Mouse (Mus musculus) embryonic facial prominence, embryonic 10.5 days (tissue): ENCODE results near the gene Arhgap32. TPM values are rescaled to one million over a fixed set of nuclear protein-coding genes. Genes with fewer than 3 reads are reported as not detected.
"Not testable (repeated sequence)": the region's sequence is repeated elsewhere in the genome, so short reads cannot be mapped to it uniquely, and the experiment has no call there.

Source experiments
- DNase-seq: peaks from one replicate; pipeline ENCODE4 v3.0.0-alpha.2; 2017; ENCODE audit warnings: low spot score
- H3K27ac ChIP-seq: fragments of 300-500 bp; sonication (generic); replicated peaks from 2 replicates; pipeline ENCODE4 v1.5.1; 2016; ENCODE audit warnings: mild to moderate bottlenecking
- H3K27me3 ChIP-seq: fragments of 300-500 bp; sonication (generic); replicated peaks from 2 replicates; pipeline ENCODE4 v1.6.1; 2016; ENCODE audit warnings: low read depth, mild to moderate bottlenecking; ENCODE audit not compliant: poor library complexity, severe bottlenecking
- H3K36me3 ChIP-seq: fragments of 300-500 bp; sonication (generic); replicated peaks from 2 replicates; pipeline ENCODE4 v1.6.1; 2016; ENCODE audit warnings: mild to moderate bottlenecking, moderate library complexity
- H3K4me1 ChIP-seq: fragments of 300-500 bp; sonication (generic); 2 replicates; pipeline ENCODE4 v1.6.1; 2016
- H3K4me3 ChIP-seq: fragments of 300-500 bp; sonication (generic); 2 replicates; pipeline ENCODE4 v1.5.1; 2016; ENCODE audit warnings: mild to moderate bottlenecking, moderate library complexity
- H3K9me3 ChIP-seq: fragments of 300-500 bp; sonication (generic); 2 replicates; pipeline ENCODE4 v1.6.1; 2016; ENCODE audit warnings: mild to moderate bottlenecking
- WGBS: fragments of 180-500 bp; shearing (Covaris S2); methylation state at CpG from one replicate; pipeline ENCODE4 v1.1.7; 2016; 5-methylcytosine and 5-hydroxymethylcytosine counted together
- polyA plus RNA-seq: library from polyadenylated mRNA; unstranded; fragments of >200 nt; fragmentation: Nextera tagmentation; extraction: Ambion mirVana; gene quantifications from 2 replicates; pipeline ENCODE4 v1.2.1, GENCODE M21; 2016

Gene Arhgap32
- polyA plus RNA-seq, 1 experiment from 2014 or later = 4.0 TPM

- no peak overlapping the region for H3K4me3 ChIP-seq
- no peaks in the 10 kb centered on the region for H3K36me3 ChIP-seq
- DNase-seq = no peak
- H3K27ac ChIP-seq = no peak overlapping the region
- H3K9me3 ChIP-seq = no peaks in the 10 kb centered on the region
- no peaks in the 10 kb centered on the region for H3K27me3 ChIP-seq
- 86% methylated on average over 8 of the region's 8 CpGs for WGBS
- H3K4me1 ChIP-seq = no peaks in the 10 kb centered on the region; the same call in 1 of the 2 replicates
These were observed 11.3 kb upstream of the Arhgap32 start for GRCm38 (mm10) chr9:32104670-32105069.

- Histone ChIP-seq H3K4me1 (peaks cover 8% of the 10 kb centered on the region), H3K36me3 (no peaks in the 10 kb centered on the region), H3K27ac (no peak overlapping the region), H3K27me3 (no peaks in the 10 kb centered on the region), H3K4me3 (no peak overlapping the region), H3K9me3 (no peaks in the 10 kb centered on the region)
- DNase-seq = no peak
- 86% methylated on average over 2 of the region's 2 CpGs for WGBS
These were observed 5.6 kb upstream of the Arhgap32 start for GRCm38 (mm10) chr9:32110376-32110775.

GRCm38 (mm10) chr9:32116272-32116671 lies 336 bp downstream of the Arhgap32 start:
- 87% methylated on average over 5 of the region's 5 CpGs for WGBS
- Histone ChIP-seq H3K27ac (no peak overlapping the region), H3K36me3 (no peaks in the 10 kb centered on the region), H3K27me3 (no peaks in the 10 kb centered on the region), H3K9me3 (no peaks in the 10 kb centered on the region), H3K4me3 (no peak overlapping the region), H3K4me1 (peaks cover 8% of the 10 kb centered on the region)
- no peak for DNase-seq

- Histone ChIP-seq H3K27ac (no peak overlapping the region), H3K27me3 (no peaks in the 10 kb centered on the region), H3K4me1 (no peaks in the 10 kb centered on the region), H3K4me3 (no peak overlapping the region), H3K36me3 (0 out of 2 replicates have a peak, but pooled peaks cover 2% of the 10 kb centered on the region), H3K9me3 (no peaks in the 10 kb centered on the region)
- WGBS = 66% methylated on average over 4 of the region's 4 CpGs
- DNase-seq = no peak
These were observed 1.9 kb downstream of the Arhgap32 start for GRCm38 (mm10) chr9:32117876-32118275.

GRCm38 (mm10) chr9:32118433-32118832 lies 2.5 kb downstream of the Arhgap32 start:
- H3K9me3 ChIP-seq = no peaks in the 10 kb centered on the region
- 0 out of 2 replicates have a peak, but pooled peaks cover 2% of the 10 kb centered on the region for H3K36me3 ChIP-seq
- DNase-seq = no peak
- H3K4me3 ChIP-seq = no peak overlapping the region
- no peaks in the 10 kb centered on the region for H3K4me1 ChIP-seq
- H3K27ac ChIP-seq = no peak overlapping the region
- H3K27me3 ChIP-seq = no peaks in the 10 kb centered on the region

GRCm38 (mm10) chr9:32119586-32119985 lies 3.6 kb downstream of the Arhgap32 start:
- H3K27ac ChIP-seq = no peak overlapping the region
- H3K27me3 ChIP-seq = no peaks in the 10 kb centered on the region
- H3K9me3 ChIP-seq = no peaks in the 10 kb centered on the region
- WGBS = 94% methylated on average over 6 of the region's 6 CpGs
- DNase-seq = no peak
- H3K4me1 ChIP-seq = no peaks in the 10 kb centered on the region
- H3K4me3 ChIP-seq = no peak overlapping the region
- H3K36me3 ChIP-seq = 0 out of 2 replicates have a peak, but pooled peaks cover 2% of the 10 kb centered on the region

- no peak overlapping the region for H3K27ac ChIP-seq
- no peaks in the 10 kb centered on the region for H3K4me1 ChIP-seq
- H3K27me3 ChIP-seq = no peaks in the 10 kb centered on the region
- WGBS = 89% methylated on average over 1 of the region's 1 CpGs
- no peaks in the 10 kb centered on the region for H3K9me3 ChIP-seq
- no peak overlapping the region for H3K4me3 ChIP-seq
- H3K36me3 ChIP-seq = 0 out of 2 replicates have a peak, but pooled peaks cover 2% of the 10 kb centered on the region
- no peak for DNase-seq
These were observed 4.2 kb downstream of the Arhgap32 start for GRCm38 (mm10) chr9:32120162-32120561.

GRCm38 (mm10) chr9:32121271-32121670 lies 5.3 kb downstream of the Arhgap32 start:
- H3K27me3 ChIP-seq, H3K4me1 ChIP-seq, H3K4me3 ChIP-seq, DNase-seq, H3K36me3 ChIP-seq, H3K9me3 ChIP-seq, H3K27ac ChIP-seq: not testable (repeated sequence)
- WGBS = 95% methylated on average over 13 of the region's 13 CpGs

- Histone ChIP-seq H3K4me3 (no peak overlapping the region), H3K27me3 (no peaks in the 10 kb centered on the region), H3K9me3 (no peaks in the 10 kb centered on the region), H3K36me3 (no peaks in the 10 kb centered on the region; the same call in 1 of the 2 replicates), H3K4me1 (no peaks in the 10 kb centered on the region), H3K27ac (no peak overlapping the region)
- DNase-seq = no peak
These were observed 20.3 kb downstream of the Arhgap32 start for GRCm38 (mm10) chr9:32136195-32136594.

GRCm38 (mm10) chr9:32136680-32137295 lies 20.9 kb downstream of the Arhgap32 start:
- H3K36me3 ChIP-seq = no peaks in the 10 kb centered on the region
- no peaks in the 10 kb centered on the region for H3K9me3 ChIP-seq
- H3K27ac ChIP-seq = no peak overlapping the region
- 82% methylated on average over 11 of the region's 11 CpGs for WGBS
- no peak for DNase-seq
- no peaks in the 10 kb centered on the region for H3K27me3 ChIP-seq
- no peak overlapping the region for H3K4me3 ChIP-seq
- no peaks in the 10 kb centered on the region for H3K4me1 ChIP-seq

- H3K27me3 ChIP-seq = no peaks in the 10 kb centered on the region
These were observed 21.9 kb downstream of the Arhgap32 start for GRCm38 (mm10) chr9:32137697-32138426.

GRCm38 (mm10) chr9:32138616-32139015 lies 22.7 kb downstream of the Arhgap32 start:
- no peak overlapping the region for H3K27ac ChIP-seq
- WGBS = 92% methylated on average over 5 of the region's 5 CpGs
- no peaks in the 10 kb centered on the region for H3K9me3 ChIP-seq
- no peaks in the 10 kb centered on the region for H3K36me3 ChIP-seq
- no peaks in the 10 kb centered on the region for H3K27me3 ChIP-seq
- DNase-seq = no peak
- H3K4me1 ChIP-seq = peaks cover 8% of the 10 kb centered on the region
- no peak overlapping the region for H3K4me3 ChIP-seq

More at GRCm38 (mm10) chr9:32137697-32138426, 21.9 kb downstream of the Arhgap32 start:
- 90% methylated on average over 14 of the region's 14 CpGs for WGBS
- H3K27ac ChIP-seq = no peak overlapping the region
- no peaks in the 10 kb centered on the region for H3K9me3 ChIP-seq
- peaks cover 5% of the 10 kb centered on the region for H3K4me1 ChIP-seq
- H3K36me3 ChIP-seq = no peaks in the 10 kb centered on the region
- DNase-seq = no peak
- H3K4me3 ChIP-seq = no peak overlapping the region

- H3K4me3 ChIP-seq = no peak overlapping the region
- H3K36me3 ChIP-seq = no peaks in the 10 kb centered on the region
- H3K4me1 ChIP-seq = peaks cover 8% of the 10 kb centered on the region
- DNase-seq = no peak
- WGBS = 88% methylated on average over 5 of the region's 5 CpGs
- H3K9me3 ChIP-seq = no peaks in the 10 kb centered on the region
- H3K27me3 ChIP-seq = no peaks in the 10 kb centered on the region
- H3K27ac ChIP-seq = no peak overlapping the region
These were observed 23.7 kb downstream of the Arhgap32 start for GRCm38 (mm10) chr9:32139641-32140040.
